Mouse (Mus musculus) heart, adult 9 months (tissue): ENCODE measurements around the gene Rhov.
A peak's percentile ranks its signal among the peaks of the same experiment; 100 is the strongest.

ENCODE experiments used
- DNase-seq, 2 experiments: peaks; one replicate each; pipeline ENCODE4 v3.0.0; 2022; ENCODE audit warnings: low spot score in 2 of 2

Rhov gene

GRCm38 (mm10) chr2:119292281-119292680 lies 21.2 kb upstream of the Rhov start:
- no peak for DNase-seq

DNA sequence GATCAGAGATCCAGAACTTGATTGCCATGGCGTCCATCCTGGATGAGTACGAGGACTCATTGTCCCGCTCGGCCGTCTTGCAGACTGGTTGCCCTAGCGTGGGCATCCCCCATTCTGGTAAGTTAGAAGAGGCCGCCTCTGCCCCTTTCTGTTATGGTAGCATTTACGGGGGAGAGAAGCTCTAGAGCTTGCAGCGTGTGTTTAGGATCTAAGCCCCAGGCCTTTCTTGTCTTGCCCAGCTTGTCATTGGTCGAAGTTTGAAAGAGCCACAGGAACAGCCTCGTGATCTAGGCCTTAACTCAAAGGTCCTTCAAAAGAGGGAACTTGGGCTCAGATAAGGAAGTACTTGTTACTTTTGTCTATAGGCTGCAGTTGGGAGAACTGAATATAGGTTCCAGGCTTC lies 17.9 kb upstream of the Rhov start:
- no peak for DNase-seq

DNA sequence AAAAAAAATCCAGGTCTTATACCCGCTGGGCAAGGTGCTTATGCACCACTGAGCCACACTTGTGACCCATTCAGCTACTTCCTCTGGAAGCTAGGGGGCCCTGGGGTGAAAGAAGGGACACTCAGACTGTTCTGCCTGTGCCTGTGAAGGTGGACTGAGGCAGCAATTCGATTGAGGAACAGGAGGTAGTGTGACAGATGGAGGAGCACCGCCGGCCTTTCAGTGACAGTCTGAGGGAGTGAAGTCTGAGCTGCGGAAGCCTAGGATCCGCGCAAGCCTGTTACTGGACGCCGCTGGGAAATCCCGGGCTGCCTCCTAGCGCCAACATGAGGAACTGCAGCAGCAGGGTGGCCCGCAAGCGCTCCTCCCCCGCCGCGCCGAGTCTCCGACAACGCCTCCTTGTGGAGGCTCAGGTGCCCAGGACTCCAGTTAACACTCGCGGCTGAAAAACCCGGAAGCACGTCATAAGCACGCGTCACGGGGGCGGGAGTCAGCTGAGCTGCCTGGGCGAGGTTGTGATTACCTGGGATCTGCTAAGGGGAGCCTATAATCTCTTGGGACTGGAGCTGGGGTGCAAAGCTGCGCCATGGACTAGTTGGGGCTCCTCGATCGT lies 17.3 kb upstream of the Rhov start, which contains the start of gene Vps18:
Vps18 (plus strand) TSS at position 471 of the 613 bp plus-strand sequence.
- DNase-seq = peak; percentile 97

DNA sequence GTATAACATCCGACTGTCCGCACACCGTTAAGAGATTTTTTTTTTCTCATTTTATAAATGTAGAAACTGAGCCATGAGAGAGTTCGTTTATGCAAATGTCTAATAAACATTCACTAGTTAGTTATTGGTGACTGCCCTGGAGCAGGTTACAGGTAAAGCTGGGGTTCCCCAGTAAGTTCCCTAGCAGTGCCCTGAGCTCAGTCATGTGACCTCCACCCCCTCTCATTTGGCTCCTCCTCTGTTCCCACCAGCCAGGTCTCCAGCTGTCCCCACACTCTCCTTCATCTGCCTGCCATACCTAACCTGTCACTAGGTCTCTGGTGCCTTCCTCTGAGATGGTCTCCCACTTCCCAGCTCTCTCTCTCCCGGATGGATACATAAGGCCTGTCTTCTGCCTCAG lies 16.3 kb upstream of the Rhov start:
- no peak for DNase-seq

DNA sequence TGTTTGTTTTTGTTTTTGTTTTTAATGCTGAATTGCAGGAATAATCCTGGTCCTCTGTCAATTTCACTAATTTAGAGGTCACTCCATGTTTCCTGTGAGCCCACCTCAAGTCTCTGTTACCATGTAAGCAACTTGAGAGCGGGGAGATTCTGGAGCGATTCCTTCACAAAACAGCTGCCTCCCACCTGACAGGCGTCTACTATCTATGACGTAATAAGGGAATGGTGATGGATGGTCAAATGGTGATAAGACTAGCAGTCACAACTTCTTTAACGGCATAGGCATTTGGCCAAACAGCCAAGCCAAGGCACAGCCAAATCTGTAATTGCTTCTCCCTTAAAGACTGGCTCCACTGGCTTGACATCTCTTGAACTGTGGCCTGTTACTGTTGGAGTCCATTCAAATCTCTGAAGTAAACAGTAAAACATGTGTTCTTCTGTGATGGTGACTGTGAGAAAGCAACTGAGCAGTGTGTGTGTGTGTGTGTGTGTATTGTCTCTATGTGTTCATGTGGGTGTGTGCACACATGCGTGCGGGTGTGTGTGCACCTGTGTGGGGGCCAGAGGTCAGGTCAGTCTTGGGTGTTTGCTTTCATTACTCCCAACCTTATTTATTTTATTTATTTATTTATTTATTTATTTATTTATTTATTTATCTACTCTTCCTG lies 11.0 kb upstream of the Rhov start:
- no peak for DNase-seq

DNA sequence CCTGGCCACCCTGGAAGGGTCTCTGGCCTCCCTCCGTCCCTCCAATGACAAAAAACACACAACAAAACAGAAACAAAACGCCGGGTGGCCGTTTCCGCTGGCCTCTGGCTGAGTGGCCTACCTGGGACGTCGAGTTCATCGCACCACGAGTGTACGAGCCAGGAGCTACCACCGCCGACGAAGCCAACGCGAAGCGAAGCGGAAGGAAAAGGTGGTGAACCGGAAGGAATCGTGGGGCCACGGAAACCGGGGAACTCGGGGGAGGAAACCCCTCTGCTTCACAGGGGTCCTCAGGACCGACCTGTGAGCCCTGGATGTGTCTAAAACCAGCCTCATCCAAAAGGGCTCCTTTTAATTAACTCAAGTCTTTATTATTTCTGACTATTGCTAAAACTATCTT lies 6.7 kb upstream of the Rhov start:
- no peak for DNase-seq

GRCm38 (mm10) chr2:119276926-119277325 lies 5.9 kb upstream of the Rhov start:
- no peak for DNase-seq

DNA sequence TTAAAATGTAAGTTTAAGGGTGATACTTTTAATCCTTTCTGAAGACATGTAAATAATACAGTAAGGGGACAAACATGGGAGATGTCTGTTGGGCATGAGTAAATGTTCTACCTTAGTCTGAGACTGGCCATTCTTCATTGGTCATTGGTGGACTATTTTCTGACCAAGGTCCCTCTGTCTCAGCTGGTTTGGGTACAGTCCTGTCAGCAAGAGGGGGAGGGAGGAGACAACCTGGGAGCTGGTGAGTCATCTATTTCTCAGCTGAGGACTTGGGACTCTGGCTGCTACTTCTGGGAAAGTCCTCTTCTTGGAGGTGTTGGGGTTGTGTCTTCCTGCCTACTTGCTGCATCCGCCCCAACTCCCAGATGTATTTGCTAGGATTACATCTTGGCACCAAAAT lies 3.1 kb upstream of the Rhov start:
- no peak for DNase-seq

- DNase-seq = no peak
Measured at GRCm38 (mm10) chr2:119270286-119270642, 808 bp downstream of the Rhov start.

DNA sequence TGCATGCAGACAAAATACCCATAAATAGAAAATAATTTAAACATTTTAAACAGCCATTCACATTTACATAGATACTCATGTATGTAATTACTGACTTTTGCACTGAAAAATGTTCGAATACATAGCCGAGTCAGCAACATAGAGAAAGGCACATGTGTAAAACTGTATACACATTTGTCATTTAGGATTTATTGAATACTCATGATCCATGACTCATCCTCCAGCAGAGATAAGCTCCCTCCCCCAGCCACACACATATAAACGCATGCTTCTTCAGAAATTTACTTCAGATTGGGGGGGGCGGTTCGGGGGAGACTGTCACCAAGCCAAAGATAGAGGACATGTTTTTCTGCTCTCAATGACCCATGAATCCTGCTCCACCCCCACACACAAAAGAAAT lies 7.3 kb downstream of the Rhov start:
- no peak for DNase-seq

DNA sequence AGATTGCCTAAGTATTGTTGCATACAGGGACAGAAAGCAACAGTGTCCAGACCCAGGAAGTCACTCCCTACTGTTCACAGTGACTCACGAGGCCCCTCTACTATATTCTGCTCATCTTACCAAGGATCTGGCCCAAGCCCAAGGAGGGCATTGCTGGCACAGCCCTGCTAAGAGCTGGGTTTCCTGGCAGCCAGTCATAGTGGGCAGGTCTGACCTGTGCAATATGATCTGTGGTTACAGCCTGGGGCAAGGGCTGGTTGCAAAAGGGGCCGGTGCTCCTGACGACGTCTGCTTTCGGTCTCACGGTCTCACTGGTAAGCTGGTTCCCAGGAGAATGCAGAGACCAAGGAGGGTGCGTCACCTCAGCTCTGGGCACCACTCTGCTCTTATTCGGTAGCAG lies 8.1 kb downstream of the Rhov start:
- peak; percentile 21 to 57 for DNase-seq

DNA sequence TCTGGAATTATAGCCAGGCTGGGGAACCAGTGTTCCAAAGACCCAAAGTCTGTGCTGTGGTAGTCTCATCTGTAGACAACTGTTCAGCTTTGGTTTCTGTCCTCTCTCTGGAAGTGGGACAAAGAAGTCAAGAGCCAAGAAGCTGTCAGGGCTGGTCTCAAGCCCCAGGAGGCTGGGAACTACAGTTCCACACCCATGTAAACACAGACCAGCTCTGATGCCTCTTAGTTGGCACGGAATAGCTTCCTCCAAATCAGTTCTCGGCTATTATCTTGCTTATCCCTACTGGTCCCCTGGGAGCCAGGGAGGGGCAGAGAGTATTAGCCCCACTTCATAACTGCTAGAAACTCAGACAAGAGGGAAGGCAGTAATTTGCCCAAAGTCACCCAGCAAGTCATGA lies 9.7 kb downstream of the Rhov start:
- no peak for DNase-seq

GRCm38 (mm10) chr2:119260518-119260917 lies 10.6 kb downstream of the Rhov start:
- DNase-seq = no peak

- DNase-seq = no peak
Measured at GRCm38 (mm10) chr2:119254976-119255375, 16.1 kb downstream of the Rhov start.

GRCm38 (mm10) chr2:119250826-119251478 lies 20.1 kb downstream of the Rhov start:
- peak; percentile 41 to 68 for DNase-seq

GRCm38 (mm10) chr2:119250377-119250776 lies 20.7 kb downstream of the Rhov start:
- no peak for DNase-seq

GRCm38 (mm10) chr2:119249592-119250061 lies 21.4 kb downstream of the Rhov start:
- DNase-seq = no peak

- DNase-seq = no peak
Measured at GRCm38 (mm10) chr2:119247904-119248303, 23.2 kb downstream of the Rhov start.

- no peak for DNase-seq
Measured at GRCm38 (mm10) chr2:119245246-119245645, 25.8 kb downstream of the Rhov start.

DNA sequence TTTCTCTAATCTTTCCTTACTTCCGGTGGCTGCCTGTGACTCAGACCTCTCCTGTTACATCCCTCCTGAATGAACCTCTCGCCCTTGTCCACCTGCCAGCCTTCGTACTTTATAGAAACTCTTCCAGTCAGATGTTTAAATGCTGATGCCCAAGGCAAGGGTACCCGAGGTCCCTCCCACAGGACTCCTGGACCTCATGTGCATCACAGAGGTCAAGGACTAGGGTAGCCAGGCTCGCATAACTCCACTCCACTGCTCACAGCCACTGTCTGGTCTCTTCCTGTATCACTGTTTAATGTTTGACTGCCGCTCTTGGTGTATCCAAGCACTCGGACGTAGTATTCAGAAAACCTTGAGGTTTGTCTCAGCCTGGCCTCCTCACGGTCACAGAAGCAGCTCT lies 28.5 kb downstream of the Rhov start:
- DNase-seq = no peak

- no peak for DNase-seq
Measured at GRCm38 (mm10) chr2:119240819-119241186, 30.3 kb downstream of the Rhov start.

DNA sequence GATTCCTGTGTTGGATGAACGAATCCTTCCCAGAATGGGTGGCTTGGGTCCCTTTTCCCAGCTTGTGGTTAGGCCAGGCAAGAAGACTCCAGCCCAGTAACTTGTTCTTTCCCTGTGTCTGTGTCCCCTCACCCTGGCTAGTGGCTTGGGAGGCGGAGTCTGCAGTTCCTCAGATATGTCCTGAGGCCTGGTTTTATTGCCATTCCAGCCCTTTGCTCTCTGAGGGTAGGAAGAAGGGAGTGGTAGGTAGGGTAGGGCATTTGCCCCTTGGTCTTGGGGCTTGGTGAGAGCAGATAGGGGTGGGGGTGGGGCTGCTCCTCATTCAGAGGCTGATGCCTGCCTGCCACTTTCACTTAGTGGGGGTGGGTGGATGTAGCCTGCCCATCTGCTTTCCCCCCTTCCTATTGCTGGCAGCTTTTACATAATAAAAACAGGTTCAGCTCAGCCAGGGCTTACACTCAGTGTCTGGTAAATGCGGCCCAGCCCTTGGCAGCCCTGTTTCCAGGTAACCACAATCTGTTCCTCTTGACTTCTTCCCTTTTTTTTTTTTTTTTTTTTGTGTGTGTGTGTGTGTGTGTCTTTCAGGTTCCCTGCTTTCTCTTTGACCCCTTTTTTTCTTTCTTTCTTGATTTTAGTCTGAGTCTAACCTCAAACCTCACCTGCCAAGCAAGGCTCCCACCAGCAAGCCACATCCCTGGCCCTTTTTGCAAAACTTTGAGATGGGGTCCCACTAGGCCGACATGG lies 30.8 kb downstream of the Rhov start:
- no peak for DNase-seq

DNA sequence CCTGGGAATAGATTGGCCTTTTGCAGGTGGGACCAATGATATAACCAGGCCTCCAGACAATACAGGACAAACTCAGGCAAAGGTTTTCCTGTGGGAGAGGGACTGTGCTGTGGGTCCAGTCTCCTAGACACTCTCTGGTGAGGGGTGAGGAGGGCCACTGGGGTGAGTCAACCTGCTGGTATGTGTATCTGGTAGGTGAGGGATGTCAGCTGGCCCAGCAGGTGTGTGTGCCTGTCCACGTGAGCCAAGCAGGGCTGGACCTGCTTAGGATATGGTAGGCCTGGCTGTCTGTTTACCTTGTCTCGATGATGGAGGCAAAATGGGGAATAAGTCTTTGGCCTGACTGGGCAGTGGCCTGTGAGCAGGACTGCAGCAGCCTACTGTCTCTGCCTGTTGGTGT lies 32.4 kb downstream of the Rhov start:
- no peak for DNase-seq
